Mouse (Mus musculus): ENCODE measurements at regions not wholly inside any gene's neighbourhood (a gene's known extent, or its start where the extent isn't known, plus 50 kb on each side); places are given as distances from the start of the nearest gene placed in this dataset.

GRCm38 (mm10) chr1:152313480-152313879 is 73.0 kb downstream of the Tsen15 start:
- H3K4me1 ChIP-seq (ENCODE audit: control insufficient read depth, insufficient read depth, low read length) = no peaks in the 10 kb centered on the region
- H3K4me3 ChIP-seq (replicated peaks; ENCODE audit: extremely low read depth, low read depth, low read length) = no peak overlapping the region
- WGBS = 80% methylated on average over 2 of the region's 2 CpGs
- TF ChIP-seq POLR2A (IDR thresholded peaks at IDR 0.05; ENCODE audit: borderline replicate concordance, extremely low read depth, low read depth, low read length) (no peak), CTCF (IDR thresholded peaks at IDR 0.05; ENCODE audit: insufficient read depth, low read length) (no peak)
- DNase-seq = no peak

GRCm38 (mm10) chr1:152305461-152305860 is 81.0 kb downstream of the Tsen15 start:
- no peak for TF ChIP-seq CTCF (IDR thresholded peaks at IDR 0.05; ENCODE audit: insufficient read depth, low read length)
- no peak for TF ChIP-seq POLR2A (IDR thresholded peaks at IDR 0.05; ENCODE audit: borderline replicate concordance, extremely low read depth, low read depth, low read length)
- no peaks in the 10 kb centered on the region for H3K4me1 ChIP-seq (ENCODE audit: control insufficient read depth, insufficient read depth, low read length)
- 74% methylated on average over 3 of the region's 3 CpGs for WGBS
- H3K4me3 ChIP-seq (replicated peaks; ENCODE audit: extremely low read depth, low read depth, low read length) = no peak overlapping the region
- DNase-seq = no peak

GRCm38 (mm10) chr1:152304487-152305130 is 81.9 kb downstream of the Tsen15 start:
- H3K4me1 ChIP-seq (ENCODE audit: control insufficient read depth, insufficient read depth, low read length) = no peaks in the 10 kb centered on the region
- no peak overlapping the region for H3K4me3 ChIP-seq (replicated peaks; ENCODE audit: extremely low read depth, low read depth, low read length)
- 60% methylated on average over 14 of the region's 14 CpGs for WGBS
- TF ChIP-seq CTCF (IDR thresholded peaks at IDR 0.05; ENCODE audit: insufficient read depth, low read length) (no peak), POLR2A (IDR thresholded peaks at IDR 0.05; ENCODE audit: borderline replicate concordance, extremely low read depth, low read depth, low read length) (no peak)
- DNase-seq = no peak

DNA sequence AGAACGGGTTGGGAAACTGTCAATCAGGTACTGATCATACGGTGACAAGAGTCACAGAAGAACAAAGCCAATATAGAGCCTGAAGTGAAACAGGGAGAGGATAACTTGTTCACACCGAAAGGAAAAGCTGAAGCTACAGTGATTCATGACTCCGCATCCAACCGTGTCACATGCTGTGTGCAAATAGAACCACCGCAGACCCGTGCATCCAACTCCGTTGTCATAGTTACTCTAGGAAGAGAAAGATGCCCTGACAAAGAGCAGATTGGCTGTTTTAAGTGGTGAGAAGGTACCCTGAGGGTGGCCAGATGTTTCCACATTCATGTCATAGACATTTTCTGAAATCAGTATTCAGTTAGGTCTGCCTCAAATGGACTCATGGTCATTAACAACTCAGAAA is 85.1 kb downstream of the Tsen15 start:
- H3K4me1 ChIP-seq (ENCODE audit: control insufficient read depth, insufficient read depth, low read length) = no peaks in the 10 kb centered on the region
- H3K4me3 ChIP-seq (replicated peaks; ENCODE audit: extremely low read depth, low read depth, low read length) = no peak overlapping the region
- TF ChIP-seq CTCF (IDR thresholded peaks at IDR 0.05; ENCODE audit: insufficient read depth, low read length) (no peak), POLR2A (IDR thresholded peaks at IDR 0.05; ENCODE audit: borderline replicate concordance, extremely low read depth, low read depth, low read length) (no peak)
- WGBS = 83% methylated on average over 8 of the region's 8 CpGs
- no peak for DNase-seq

DNA sequence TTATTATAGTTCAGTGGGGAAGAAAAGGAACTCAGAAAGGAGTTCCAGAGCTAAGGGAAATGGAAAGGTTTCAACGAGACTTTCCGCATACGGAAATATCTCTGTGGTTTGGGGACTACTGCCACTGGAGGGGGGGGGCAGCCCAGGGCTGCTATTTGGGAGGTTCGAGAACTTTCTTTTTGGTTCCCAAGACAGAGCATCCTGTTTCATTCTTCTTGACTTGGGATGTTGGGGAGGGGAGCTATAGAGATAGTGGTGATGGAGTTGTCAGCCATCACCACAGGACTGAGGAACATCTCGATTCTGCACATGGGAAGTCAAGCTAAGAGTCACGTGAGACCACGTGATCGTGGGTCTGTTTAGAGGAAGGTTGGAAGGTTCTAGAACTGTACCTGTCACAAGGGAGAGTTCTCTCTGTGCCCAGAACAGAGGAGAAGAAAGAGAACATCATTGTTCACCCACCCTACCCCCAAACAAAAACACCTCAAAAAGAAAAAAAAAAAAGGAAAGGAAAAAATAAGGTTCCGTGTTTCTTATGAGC is 94.2 kb downstream of the Tsen15 start:
- no peak for DNase-seq
- no peaks in the 10 kb centered on the region; the same call in 1 of the 2 replicates for H3K4me1 ChIP-seq (ENCODE audit: control insufficient read depth, insufficient read depth, low read length)
- TF ChIP-seq CTCF (IDR thresholded peaks at IDR 0.05; ENCODE audit: insufficient read depth, low read length) (no peak), POLR2A (IDR thresholded peaks at IDR 0.05; ENCODE audit: borderline replicate concordance, extremely low read depth, low read depth, low read length) (no peak)
- H3K4me3 ChIP-seq (replicated peaks; ENCODE audit: extremely low read depth, low read depth, low read length) = no peak overlapping the region
- WGBS = 68% methylated on average over 9 of the region's 9 CpGs

- no peak overlapping the region for H3K4me3 ChIP-seq (replicated peaks; ENCODE audit: extremely low read depth, low read depth, low read length)
- TF ChIP-seq CTCF (IDR thresholded peaks at IDR 0.05; ENCODE audit: insufficient read depth, low read length) (peak; percentile 87), POLR2A (IDR thresholded peaks at IDR 0.05; ENCODE audit: borderline replicate concordance, extremely low read depth, low read depth, low read length) (no peak)
- 23% methylated on average over 7 of the region's 7 CpGs for WGBS
- no peaks in the 10 kb centered on the region; the same call in 1 of the 2 replicates for H3K4me1 ChIP-seq (ENCODE audit: control insufficient read depth, insufficient read depth, low read length)
- DNase-seq = peak; percentile 61
Measured at GRCm38 (mm10) chr1:152290768-152291167, 95.7 kb downstream of the Tsen15 start.

DNA sequence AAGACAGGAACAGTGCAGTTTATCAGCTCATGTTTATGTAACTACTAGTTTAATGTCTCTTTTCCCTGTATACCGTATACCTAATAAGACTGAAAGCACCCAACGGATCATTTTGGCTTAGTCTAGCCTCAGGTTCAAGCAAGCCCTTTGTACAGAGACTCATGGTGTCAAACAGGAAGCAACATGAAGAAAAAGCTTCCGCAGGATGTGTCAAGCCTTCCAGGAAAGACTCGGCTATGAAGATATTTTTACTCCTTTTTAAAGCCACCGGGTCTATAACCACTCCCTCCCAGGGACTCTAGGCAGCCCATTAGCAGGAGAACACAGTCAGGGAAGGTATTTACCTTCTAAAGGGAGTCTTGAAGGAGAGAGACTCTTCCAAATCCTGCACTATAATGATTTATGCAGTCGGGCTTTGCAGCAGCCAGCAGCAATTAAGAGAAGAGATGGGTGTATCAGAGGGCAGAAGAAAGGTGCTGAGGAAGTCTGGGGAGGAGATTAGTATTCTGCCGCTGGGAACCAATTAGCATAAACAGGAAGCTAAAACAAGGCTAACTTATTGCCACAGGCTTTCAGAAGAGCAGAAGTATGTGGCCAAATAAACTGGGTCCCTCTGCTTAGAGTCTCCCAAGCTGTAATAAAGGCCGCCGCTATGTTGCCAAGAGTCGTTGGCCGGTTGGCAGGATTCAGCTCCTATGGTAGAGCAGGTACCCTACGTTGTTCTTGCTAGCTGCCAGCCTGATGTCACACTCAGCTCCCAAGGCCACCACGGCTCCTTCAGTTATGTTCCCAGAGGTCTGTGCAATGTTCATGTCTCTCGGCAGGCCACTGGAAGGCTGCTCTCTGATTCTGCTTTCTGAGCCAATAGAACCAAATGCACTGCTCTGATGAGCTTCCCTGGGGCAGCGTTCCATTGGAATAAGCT is 98.7 kb downstream of the Tsen15 start:
- no peak overlapping the region for H3K4me3 ChIP-seq (replicated peaks; ENCODE audit: extremely low read depth, low read depth, low read length)
- H3K4me1 ChIP-seq (ENCODE audit: control insufficient read depth, insufficient read depth, low read length) = no peaks in the 10 kb centered on the region; the same call in 1 of the 2 replicates
- TF ChIP-seq POLR2A (IDR thresholded peaks at IDR 0.05; ENCODE audit: borderline replicate concordance, extremely low read depth, low read depth, low read length) (no peak), CTCF (IDR thresholded peaks at IDR 0.05; ENCODE audit: insufficient read depth, low read length) (no peak)
- DNase-seq = no peak
- 40% methylated on average over 15 of the region's 15 CpGs for WGBS

- H3K4me3 ChIP-seq (replicated peaks; ENCODE audit: extremely low read depth, low read depth, low read length) = no peak overlapping the region
- no peaks in the 10 kb centered on the region; the same call in 1 of the 2 replicates for H3K4me1 ChIP-seq (ENCODE audit: control insufficient read depth, insufficient read depth, low read length)
- no peak for TF ChIP-seq CTCF (IDR thresholded peaks at IDR 0.05; ENCODE audit: insufficient read depth, low read length)
- TF ChIP-seq POLR2A (IDR thresholded peaks at IDR 0.05; ENCODE audit: borderline replicate concordance, extremely low read depth, low read depth, low read length) = no peak
- 85% methylated on average over 8 of the region's 8 CpGs for WGBS
- no peak for DNase-seq
Measured at GRCm38 (mm10) chr1:152286677-152287076, 99.8 kb downstream of the Tsen15 start.

GRCm38 (mm10) chr1:152282106-152282505 is 104.4 kb downstream of the Tsen15 start:
- WGBS = 93% methylated on average over 11 of the region's 11 CpGs
- TF ChIP-seq POLR2A (IDR thresholded peaks at IDR 0.05; ENCODE audit: borderline replicate concordance, extremely low read depth, low read depth, low read length) (no peak), CTCF (IDR thresholded peaks at IDR 0.05; ENCODE audit: insufficient read depth, low read length) (no peak)

More at GRCm38 (mm10) chr1:152282106-152282505, 104.4 kb downstream of the Tsen15 start:
- DNase-seq = no peak
- H3K4me1 ChIP-seq (ENCODE audit: control insufficient read depth, insufficient read depth, low read length) = no peaks in the 10 kb centered on the region
- H3K4me3 ChIP-seq (replicated peaks; ENCODE audit: extremely low read depth, low read depth, low read length) = no peak overlapping the region
